Mouse (Mus musculus) liver, adult (tissue): ENCODE data around the gene Mgat3.

Experiments used
- GATA4 ChIP-seq: IDR thresholded peaks from 2 replicates; pipeline ENCODE4 v1.6.1; 2014; ENCODE audit warnings: mild to moderate bottlenecking, low read length; ENCODE audit not compliant: insufficient replicate concordance

Gene Mgat3

DNA sequence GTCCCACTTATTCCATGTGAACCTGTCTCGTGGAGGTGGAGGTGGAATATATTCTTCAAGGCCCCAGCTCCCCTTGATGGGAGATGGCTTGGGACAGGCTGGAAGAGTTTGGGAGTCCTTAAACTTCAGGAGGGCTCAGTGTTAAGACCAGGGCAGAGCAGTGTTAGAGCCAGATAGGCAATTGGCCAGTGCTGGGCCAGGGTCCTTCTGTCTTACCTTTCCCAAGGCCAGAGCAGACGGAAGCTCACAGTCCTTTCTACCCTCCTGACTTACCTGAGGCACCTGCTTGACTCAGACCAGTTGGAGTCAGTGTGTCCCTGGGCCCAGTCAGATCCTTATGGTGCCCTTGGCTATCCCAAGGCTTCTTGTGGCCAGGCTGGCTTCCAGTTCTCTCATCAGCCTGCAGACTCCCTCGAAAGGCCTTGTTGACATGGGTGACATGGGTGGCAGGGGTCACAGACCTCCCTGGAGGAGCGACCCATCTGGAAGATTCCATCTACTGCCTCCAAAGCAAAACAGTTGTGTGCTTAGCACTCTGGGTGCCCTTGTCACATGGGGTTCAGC is 11.0 kb upstream of the Mgat3 start:
- no peak for TF ChIP-seq GATA4

DNA sequence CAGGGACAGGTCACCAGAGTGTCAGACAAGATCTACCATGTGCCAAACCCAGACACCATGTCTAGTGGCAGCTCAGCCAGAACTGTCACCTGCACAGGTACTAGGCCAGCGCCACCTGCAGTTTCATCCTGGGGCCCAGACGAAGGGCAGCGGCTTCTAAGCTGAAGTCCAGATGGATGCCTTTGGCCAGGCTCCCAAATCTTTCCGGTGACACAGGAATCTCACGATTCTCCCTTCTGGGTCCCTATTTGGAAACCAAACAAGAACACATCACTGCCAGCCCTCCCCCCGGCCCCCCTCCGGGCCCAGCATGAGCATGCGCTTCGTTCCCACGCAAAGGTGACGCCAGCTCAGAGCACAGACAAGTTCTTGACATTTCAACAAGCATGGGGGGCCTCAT is 10.2 kb upstream of the Mgat3 start:
- no peak for TF ChIP-seq GATA4

DNA sequence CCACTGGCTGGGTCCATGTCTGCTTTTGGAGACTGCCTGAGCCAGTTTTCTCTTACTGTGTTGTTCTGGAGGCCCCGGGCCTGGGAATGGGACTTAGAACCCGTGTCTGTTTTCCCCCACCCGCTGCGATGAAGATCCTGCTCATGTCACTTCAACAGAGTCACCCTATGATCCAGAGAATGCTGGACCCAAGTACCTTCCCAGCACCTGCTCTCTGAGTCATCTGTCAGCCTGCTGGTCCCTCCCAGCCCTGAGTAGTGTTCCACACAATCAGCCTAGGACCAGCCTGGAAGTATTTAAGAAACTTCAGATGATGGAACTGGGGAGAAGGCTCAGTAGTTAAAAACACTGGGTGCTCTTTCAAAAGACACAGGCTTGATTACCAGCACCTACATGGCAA is 9.8 kb upstream of the Mgat3 start:
- no peak for TF ChIP-seq GATA4

DNA sequence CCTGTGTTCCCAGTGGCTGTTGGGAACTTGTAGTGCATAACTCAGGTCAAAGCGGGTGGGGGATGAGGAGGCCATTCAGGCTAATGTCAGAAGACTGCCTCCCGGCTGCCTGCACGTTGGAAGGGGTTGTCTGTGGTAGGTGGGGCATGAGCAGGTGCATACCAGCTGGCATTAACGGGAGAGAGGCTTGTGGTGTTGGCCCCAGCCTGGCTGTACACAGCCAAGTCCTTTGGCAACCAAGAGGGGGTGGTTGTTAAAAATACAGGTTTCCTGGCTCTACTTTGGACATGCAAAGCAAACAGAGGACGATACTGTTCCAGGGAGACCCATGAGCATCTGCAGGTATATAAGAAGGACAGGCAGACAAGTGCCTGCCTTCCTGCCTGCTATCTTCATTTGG is 8.1 kb upstream of the Mgat3 start:
- TF ChIP-seq GATA4, result no peak

DNA sequence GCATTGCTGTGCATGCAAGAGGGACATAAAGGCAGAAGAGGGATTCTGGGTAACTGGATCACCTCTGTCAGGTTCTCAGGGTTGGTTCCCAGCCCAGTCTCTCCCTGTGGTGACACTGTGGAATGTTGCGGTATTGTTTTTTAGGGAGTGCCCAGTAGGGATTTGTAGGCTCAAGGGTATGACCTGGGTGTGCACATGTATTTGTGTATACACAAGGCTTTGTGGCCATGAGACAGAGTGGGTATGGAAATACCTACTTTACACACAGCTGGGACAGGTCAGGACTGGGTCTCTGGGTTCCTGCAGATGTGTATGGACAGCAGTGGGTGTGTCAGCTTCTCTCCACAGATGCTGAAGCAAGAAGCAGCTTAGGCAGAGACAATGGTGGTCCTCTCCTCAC is 4.0 kb upstream of the Mgat3 start:
- TF ChIP-seq GATA4, result no peak

DNA sequence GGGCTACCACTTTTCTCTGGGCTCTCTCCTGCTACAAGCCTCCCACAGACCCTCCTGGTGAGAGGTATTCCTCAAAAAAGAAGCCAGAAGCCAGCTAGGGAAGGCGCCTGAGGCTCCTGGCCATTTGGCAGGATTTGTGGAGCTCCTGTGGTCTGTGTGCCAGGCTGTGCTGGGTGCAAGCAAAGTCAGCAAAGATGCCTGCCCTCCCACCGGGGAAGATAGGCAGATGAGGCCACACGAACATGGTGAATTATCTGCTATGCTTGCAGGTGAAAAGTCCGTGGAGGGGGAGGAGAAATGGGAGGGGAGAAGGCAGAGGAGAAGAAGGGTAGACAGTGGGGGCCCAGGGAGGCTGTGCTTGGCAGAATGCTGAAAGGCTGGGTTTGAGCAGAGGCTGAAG is 3.2 kb upstream of the Mgat3 start:
- no peak for TF ChIP-seq GATA4

DNA sequence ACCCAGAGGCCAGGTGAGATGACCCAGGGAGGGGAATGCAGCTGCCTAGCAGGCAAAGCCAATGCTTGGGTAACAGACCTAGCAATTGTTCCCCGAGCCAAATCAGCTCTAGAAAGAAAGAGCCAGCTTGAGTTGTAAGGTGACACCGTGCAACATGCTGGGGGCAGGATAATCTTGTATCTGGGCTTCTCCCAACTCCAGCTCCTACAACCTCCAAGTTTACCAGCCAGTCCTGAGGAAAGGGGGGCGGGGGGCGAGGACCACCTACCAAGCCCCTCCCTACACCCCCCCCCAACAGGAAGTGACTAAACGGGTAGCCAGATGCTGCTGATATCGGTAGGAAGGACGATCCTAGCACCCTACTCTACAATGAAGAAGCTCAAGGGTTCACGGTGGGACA is 2.2 kb upstream of the Mgat3 start:
- no peak for TF ChIP-seq GATA4

DNA sequence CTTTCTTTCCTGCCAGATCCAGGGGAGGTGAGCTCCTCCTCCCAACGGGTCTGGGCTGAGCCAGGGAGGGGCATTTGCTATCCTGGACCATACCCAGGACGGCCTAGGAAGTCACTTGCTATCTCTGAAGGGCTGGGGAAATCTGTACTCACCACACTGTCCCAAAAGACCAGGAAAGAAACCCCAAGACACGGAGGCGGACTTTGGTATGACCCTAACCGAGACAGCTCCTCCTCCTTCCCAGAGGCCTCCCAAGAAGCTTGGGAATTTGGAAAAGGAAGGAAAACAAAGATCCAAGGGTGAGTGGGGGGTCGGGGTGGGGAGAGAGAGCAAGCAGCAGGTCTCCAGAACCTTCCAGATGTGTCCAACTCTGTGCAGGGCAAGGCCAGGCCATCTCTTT is 1.7 kb upstream of the Mgat3 start:
- TF ChIP-seq GATA4, result no peak

DNA sequence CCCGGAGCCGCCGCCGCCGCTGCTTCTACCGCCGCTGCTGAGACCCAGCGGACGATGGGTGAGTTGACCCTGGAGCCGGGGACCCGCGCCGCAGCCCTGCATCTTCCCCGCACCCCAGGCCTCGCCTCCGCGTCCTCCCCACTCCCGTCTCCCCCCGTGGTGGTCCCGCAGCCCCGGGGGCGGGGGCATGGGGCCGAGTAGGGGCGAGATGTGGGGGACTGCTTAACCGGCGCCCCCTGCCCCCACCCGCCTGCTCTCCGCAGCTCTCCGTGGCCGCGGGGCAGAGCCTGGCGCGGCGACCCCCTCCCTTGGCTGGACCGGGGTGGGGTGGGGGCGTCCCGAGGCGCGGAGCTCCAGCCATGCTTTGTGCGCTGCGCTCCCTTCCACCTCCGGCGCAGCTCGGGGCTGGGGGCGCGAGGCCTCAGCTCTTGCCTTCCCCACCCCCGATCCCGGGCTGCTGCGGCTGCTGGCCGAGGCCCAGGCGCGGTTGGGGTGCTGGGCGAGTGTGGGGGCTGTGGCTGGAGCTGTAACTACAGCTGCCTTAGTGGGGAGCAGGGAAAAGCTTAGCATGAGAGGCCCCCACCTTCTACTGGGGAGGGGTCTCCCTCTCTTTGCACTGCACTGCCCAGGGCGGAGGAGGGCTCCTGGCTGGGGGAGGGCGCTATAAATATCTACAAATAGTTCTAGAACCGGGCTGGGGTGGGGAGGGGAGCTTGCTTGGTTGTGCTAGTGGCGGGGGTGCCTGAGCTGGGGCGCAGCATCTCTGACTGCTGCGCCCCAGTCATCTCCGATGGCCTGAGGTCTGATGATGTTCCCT is 468 bp downstream of the Mgat3 start:
- no peak for TF ChIP-seq GATA4

DNA sequence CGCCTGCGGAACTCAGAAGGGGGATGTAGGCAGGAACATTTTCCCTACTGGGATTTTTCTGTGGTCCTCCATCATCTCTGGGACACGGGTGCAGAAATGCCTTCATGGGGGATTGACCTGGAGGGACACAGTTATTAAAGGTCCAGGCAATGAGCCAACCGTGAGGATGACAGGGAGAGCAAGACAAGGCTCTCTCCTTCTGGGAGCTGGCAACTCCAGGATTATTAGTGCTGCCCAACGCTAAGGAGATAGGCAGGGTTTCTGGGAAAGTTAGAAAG is 1.0 kb downstream of the Mgat3 start:
- no peak for TF ChIP-seq GATA4

DNA sequence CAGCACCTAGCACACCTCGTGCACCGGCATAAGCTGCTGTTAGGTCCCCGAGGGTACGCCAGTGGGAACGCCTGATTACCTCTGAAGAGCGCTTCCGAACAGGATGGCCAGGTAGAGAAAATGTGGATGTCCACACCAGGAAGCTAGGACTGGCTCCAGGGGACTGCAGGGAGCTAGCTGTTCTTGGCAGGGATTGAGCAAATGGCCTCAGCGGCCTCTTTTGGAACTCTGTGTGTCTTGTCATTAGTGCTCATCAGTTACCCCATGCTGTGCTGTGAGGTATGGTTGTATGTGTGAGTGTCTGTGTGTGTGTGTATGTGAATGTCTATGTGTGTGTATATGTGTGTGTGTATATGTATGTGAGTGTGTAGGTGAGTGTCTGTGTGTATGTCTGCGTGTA is 1.8 kb downstream of the Mgat3 start:
- no peak for TF ChIP-seq GATA4

DNA sequence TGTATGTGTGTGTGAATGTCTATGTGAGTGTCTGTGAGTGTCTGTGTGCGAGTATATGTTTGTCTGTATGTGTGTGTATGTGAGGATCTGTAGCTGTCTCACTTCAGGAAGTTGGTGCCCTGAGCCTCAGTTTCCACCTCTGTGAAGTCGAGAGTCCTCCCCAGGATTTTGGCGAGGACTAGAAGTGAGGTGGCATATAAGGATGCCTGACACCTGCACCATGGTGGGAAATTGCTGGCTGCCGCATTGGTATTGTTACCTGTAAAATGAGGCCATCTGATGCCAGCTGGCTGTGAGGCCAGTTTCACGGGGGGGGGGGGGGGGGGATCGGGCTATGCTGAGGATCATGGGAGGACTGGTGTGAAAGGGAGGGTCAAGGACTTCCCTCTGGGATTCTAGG is 2.2 kb downstream of the Mgat3 start:
- TF ChIP-seq GATA4, result no peak

DNA sequence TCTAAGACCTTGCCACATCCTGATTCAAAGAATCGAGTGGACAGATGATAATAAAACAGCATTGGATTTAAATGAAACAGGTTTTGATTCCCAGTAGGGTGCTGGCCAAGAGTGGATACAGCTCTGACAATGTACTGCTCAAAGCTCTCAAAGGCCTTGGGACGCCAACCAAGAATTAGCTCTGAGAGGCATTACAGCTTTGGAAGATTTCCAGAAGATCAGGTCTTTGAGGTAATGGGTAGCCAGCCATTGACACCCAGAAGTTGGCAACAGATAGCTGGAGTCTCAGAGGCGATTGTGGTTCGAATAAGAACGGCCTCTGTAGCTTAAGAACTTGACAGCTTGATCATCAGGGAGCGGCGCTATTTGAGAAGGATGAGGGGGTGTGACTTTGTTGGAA is 8.0 kb downstream of the Mgat3 start:
- no peak for TF ChIP-seq GATA4

DNA sequence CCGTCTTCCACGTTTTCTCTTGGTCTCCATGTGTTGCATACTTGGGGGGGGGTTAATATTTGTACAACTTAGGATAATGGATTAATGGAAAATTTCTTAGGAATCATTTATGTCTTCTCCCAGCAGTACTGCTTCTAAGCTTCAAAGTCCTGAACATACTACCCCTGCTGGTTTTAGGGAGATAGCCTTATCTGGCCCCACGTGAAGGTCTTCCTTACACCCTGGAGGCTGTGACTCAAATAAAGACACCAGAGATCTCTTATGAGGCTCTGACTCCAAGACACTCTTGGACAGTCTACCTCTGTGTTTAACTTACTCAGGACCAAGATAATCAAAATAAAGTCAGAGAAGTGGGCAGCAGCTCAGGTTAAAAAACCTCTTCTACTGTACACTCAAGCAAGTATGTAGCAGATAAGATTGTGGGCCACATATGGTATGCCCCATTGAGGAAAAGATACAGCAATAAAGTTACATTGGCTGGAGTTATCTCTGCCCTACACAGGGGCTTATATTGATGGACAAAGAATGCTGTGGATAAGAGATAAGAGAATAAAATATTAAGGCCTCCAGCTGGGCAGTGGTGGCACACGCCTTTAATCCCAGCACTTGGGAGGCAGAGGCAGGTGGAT is 8.7 kb downstream of the Mgat3 start:
- TF ChIP-seq GATA4, result no peak

DNA sequence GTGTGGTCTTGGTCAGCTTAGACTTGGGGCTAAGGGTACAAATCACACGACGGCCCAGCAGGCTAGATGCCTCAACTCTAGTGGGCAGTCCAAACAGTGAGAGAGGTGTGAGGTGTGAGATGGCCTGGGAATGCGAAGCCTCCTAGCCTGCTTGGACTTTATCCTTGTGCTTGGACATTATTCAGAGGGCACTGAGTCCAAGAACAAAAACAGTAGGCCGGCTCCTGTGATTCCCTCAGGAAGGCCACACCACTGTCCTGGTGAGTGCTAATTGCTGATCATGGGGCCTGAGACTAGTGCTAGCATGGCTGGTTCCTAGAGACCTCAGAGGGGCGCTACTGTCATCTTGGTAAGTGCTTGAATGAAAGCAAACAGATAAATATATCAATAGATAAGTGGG is 15.4 kb downstream of the Mgat3 start:
- no peak for TF ChIP-seq GATA4

DNA sequence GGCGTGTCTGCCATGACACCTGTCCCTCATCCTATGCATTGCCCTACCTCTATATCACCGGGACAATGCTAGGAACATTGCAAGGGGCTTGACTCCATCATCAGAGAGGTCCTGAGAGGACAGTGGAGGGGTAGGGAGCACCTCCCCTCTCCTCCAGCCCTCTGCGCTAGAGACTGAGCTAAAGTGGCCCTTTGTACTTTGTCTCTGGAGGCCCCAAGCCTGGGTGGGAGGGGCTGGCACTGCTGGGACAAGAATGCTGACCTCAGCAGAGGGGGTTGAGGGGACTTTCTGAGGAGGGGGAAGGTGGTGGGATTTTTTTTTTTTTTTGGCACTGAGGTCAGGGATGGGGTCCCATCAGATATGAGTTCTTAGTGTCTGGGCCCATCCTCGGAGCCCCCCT is 16.6 kb downstream of the Mgat3 start:
- TF ChIP-seq GATA4, result no peak
